Mouse (Mus musculus) heart, postnatal 36 days (tissue): ENCODE data around the gene Glyat. TPM values are rescaled to one million over a fixed set of nuclear protein-coding genes. Genes with fewer than 3 reads are reported as not detected.
"Not testable (repeated sequence)": the region's sequence is repeated elsewhere in the genome, so short reads cannot be mapped to it uniquely, and the experiment has no call there.

ENCODE experiments used
- DNase-seq, 2 experiments: peaks; one replicate each; pipeline ENCODE4 v3.0.0; 2021 to 2022
- intact Hi-C: fragments of 180-260 bp; cut with DNase I; formaldehyde crosslinking; loops from one replicate; pipeline ENCODE4 v1.15.1; 2025
- total RNA-seq, 2 experiments: library from RNA; stranded (reverse); gene quantifications; 2 replicates each; pipeline ENCODE4 v1.2.3; 2021

Gene Glyat
- not detected for total RNA-seq

- intact Hi-C loops, result no loop called here
- DNase-seq, result no peak
These were observed at the start of gene Glyat for GRCm38 (mm10) chr19:12633176-12633575. TSS of gene Glyat (plus strand) at chr19:12633308.

- intact Hi-C loops, result no loop called here
- DNase-seq, result no peak
These were observed 47.8 kb upstream of the Glyat start for GRCm38 (mm10) chr19:12585310-12585709.

GRCm38 (mm10) chr19:12591908-12592307 lies 41.2 kb upstream of the Glyat start:
- intact Hi-C loops, result loop anchor here (1.0 to 10.0 kb wide), 5 partner anchors 43 to 577 kb away; no protein-coding TSS in a partner anchor
- peak; percentile 64 to 71 for DNase-seq

- DNase-seq, result no peak
- intact Hi-C loops, result loop anchor here (5.0 to 10.0 kb wide), 2 partner anchors 202 to 580 kb away; partner anchors contain the start of genes Lpxn and Zfp91
These were observed 38.0 kb upstream of the Glyat start for GRCm38 (mm10) chr19:12595135-12595529.

- intact Hi-C loops, result loop anchor here (5.0 to 10.0 kb wide), 2 partner anchors 202 to 581 kb away; partner anchors contain the start of genes Lpxn and Zfp91
- DNase-seq, result peak; percentile 37 to 49
These were observed 37.4 kb upstream of the Glyat start for GRCm38 (mm10) chr19:12595530-12596289.

GRCm38 (mm10) chr19:12596290-12597072 lies 36.6 kb upstream of the Glyat start:
- DNase-seq, result no peak

GRCm38 (mm10) chr19:12597073-12597405 lies 36.1 kb upstream of the Glyat start:
- no peak for DNase-seq
- intact Hi-C loops, result loop anchor here (5.0 to 10.0 kb wide), 2 partner anchors 200 to 582 kb away; partner anchors contain the start of genes Lpxn and Zfp91

More at GRCm38 (mm10) chr19:12596290-12597072, 36.6 kb upstream of the Glyat start:
- intact Hi-C loops, result loop anchor here (5.0 to 10.0 kb wide), 2 partner anchors 201 to 582 kb away; partner anchors contain the start of genes Lpxn and Zfp91

- DNase-seq, result no peak
- intact Hi-C loops, result loop anchor here (5.0 to 10.0 kb wide), 2 partner anchors 199 to 584 kb away; partner anchors contain the start of genes Lpxn and Zfp91
These were observed 34.4 kb upstream of the Glyat start for GRCm38 (mm10) chr19:12598674-12599073.

GRCm38 (mm10) chr19:12599674-12600073 lies 33.4 kb upstream of the Glyat start, which contains the start of gene Gm4952:
TSS of gene Gm4952 (plus strand) at chr19:12599974.
- no peak for DNase-seq
- intact Hi-C loops, result loop anchor here (5.0 to 10.0 kb wide), 2 partner anchors 198 to 585 kb away; partner anchors contain the start of genes Lpxn and Zfp91

- intact Hi-C loops, result no loop called here
- DNase-seq, result no peak
These were observed 32.2 kb upstream of the Glyat start for GRCm38 (mm10) chr19:12600684-12601480.

GRCm38 (mm10) chr19:12608336-12608735 lies 24.8 kb upstream of the Glyat start:
- intact Hi-C loops, result no loop called here
- no peak for DNase-seq

- no peak for DNase-seq
- intact Hi-C loops, result no loop called here
These were observed 19.5 kb upstream of the Glyat start for GRCm38 (mm10) chr19:12613646-12614045.

- intact Hi-C loops, result no loop called here
- no peak for DNase-seq
These were observed 1.2 kb downstream of the Glyat start for GRCm38 (mm10) chr19:12634259-12634658.

GRCm38 (mm10) chr19:12634963-12635362 lies 1.9 kb downstream of the Glyat start:
- intact Hi-C loops, result no loop called here
- DNase-seq, result no peak

- no peak for DNase-seq
- intact Hi-C loops, result no loop called here
These were observed 3.8 kb downstream of the Glyat start for GRCm38 (mm10) chr19:12636863-12637262.

- DNase-seq, result no peak
These were observed 4.9 kb downstream of the Glyat start for GRCm38 (mm10) chr19:12638049-12638448.

GRCm38 (mm10) chr19:12649511-12649910 lies 16.4 kb downstream of the Glyat start:
- intact Hi-C loops, result no loop called here

More at GRCm38 (mm10) chr19:12638049-12638448, 4.9 kb downstream of the Glyat start:
- intact Hi-C loops, result no loop called here

GRCm38 (mm10) chr19:12666156-12666555 lies 33.0 kb downstream of the Glyat start:
- DNase-seq, result no peak
- intact Hi-C loops, result no loop called here

More at GRCm38 (mm10) chr19:12649511-12649910, 16.4 kb downstream of the Glyat start:
- DNase-seq, result no peak

GRCm38 (mm10) chr19:12668601-12669000 lies 35.5 kb downstream of the Glyat start:
- DNase-seq, intact Hi-C loops: not testable (repeated sequence)

- intact Hi-C loops, result no loop called here
- no peak for DNase-seq
These were observed 37.0 kb downstream of the Glyat start, which contains the start of gene Olfr1442 for GRCm38 (mm10) chr19:12670139-12670538. TSS of gene Olfr1442 (plus strand) at chr19:12670439.
